Comparison of ENCODE assay signal across 27 mouse cellular contexts in genomic region chr1:134150076-134150475, GRCm38 (mm10). TPM values are rescaled to one million over a fixed set of nuclear protein-coding genes. Genes with fewer than 3 reads are reported as not detected.
"Had no signal": no experiment of that assay in that cellular context is flagged by ENCODE, and none has a peak within 500 bp of the region (broad histone marks: within the 10 kb centered on the region; RNA-seq: fewer than 3 reads in every experiment).

No protein-coding gene starts in this region.

- H3K4me3 ChIP-seq: limb, embryonic 12.5 days; limb, embryonic 15.5 days; lung, embryonic 15.5 days; midbrain, embryonic 12.5 days; midbrain, embryonic 15.5 days; myocyte; neural tube, embryonic 13.5 days; stomach, embryonic 15.5 days had no signal

- H3K36me3 ChIP-seq: limb, embryonic 12.5 days; limb, embryonic 15.5 days; lung, embryonic 15.5 days; midbrain, embryonic 12.5 days; midbrain, embryonic 15.5 days; neural tube, embryonic 13.5 days; stomach, embryonic 15.5 days had no signal

- H3K27ac ChIP-seq: limb, embryonic 12.5 days; limb, embryonic 15.5 days; liver, embryonic 14.5 days; lung, embryonic 15.5 days; midbrain, embryonic 12.5 days; midbrain, embryonic 15.5 days; neural tube, embryonic 13.5 days; stomach, embryonic 15.5 days had no signal

- H3K4me2 ChIP-seq: limb, embryonic 12.5 days; limb, embryonic 15.5 days; liver, embryonic 11.5 days; lung, embryonic 15.5 days; midbrain, embryonic 12.5 days; midbrain, embryonic 15.5 days; neural tube, embryonic 13.5 days; stomach, embryonic 15.5 days had no signal

- H3K9ac ChIP-seq: limb, embryonic 12.5 days; limb, embryonic 15.5 days; liver, embryonic 14.5 days; liver, postnatal 0 days; lung, embryonic 15.5 days; midbrain, embryonic 12.5 days; midbrain, embryonic 15.5 days; neural tube, embryonic 13.5 days; stomach, embryonic 15.5 days had no signal

- H3K27me3 ChIP-seq: lung, embryonic 15.5 days; neural tube, embryonic 13.5 days; stomach, embryonic 15.5 days had no signal

- H3K4me1 ChIP-seq: lung, embryonic 15.5 days; midbrain, embryonic 12.5 days; midbrain, embryonic 15.5 days; neural tube, embryonic 13.5 days had no signal

- DNase-seq: kidney, adult 9 months; kidney, postnatal 25 days; left cerebral cortex, postnatal 4 days; liver, postnatal 0 days; lung, postnatal 14 days; lung, postnatal 4 days; retina, postnatal 1 day; right cerebral cortex, postnatal 25 days; spleen, adult 18-20 months; thymus, postnatal 25 days had no signal

- ATAC-seq: intestine, postnatal 0 days; liver, postnatal 0 days; midbrain, embryonic 15.5 days had no signal

- H3K9me3 ChIP-seq: limb, embryonic 12.5 days; limb, embryonic 15.5 days; lung, embryonic 15.5 days; midbrain, embryonic 12.5 days; midbrain, embryonic 15.5 days; stomach, embryonic 15.5 days had no signal

RNA-seq across cellular contexts. Expression of gene Chit1, which starts 39.0 kb away (rescaled TPM):
- total RNA-seq: megakaryocyte-erythroid progenitor cell, adult 5-6 weeks had no signal
- polyA plus RNA-seq: intestine, embryonic 14.5 days; intestine, postnatal 0 days; limb, embryonic 12.5 days; liver, embryonic 11.5 days; midbrain, embryonic 12.5 days had no signal

RNA-seq across cellular contexts. Expression of gene Mybph, which starts 43.2 kb away (rescaled TPM):
- total RNA-seq: layer of hippocampus, adult 18-20 months; left cerebral cortex, postnatal 14 days; megakaryocyte-erythroid progenitor cell, adult 5-6 weeks; monocyte, adult 5-6 weeks; neutrophil, adult 5-6 weeks had no signal
- polyA plus RNA-seq: intestine, embryonic 14.5 days; intestine, postnatal 0 days; liver, postnatal 0 days; midbrain, embryonic 12.5 days had no signal
